Mouse (Mus musculus): Measurements from ENCODE around the gene Prox2. TPM values are rescaled to one million over a fixed set of nuclear protein-coding genes. Genes with fewer than 3 reads are reported as not detected.

The Prox2 gene
- polyA plus RNA-seq, 2 experiments = 2.5 to 3.2 TPM

DNA sequence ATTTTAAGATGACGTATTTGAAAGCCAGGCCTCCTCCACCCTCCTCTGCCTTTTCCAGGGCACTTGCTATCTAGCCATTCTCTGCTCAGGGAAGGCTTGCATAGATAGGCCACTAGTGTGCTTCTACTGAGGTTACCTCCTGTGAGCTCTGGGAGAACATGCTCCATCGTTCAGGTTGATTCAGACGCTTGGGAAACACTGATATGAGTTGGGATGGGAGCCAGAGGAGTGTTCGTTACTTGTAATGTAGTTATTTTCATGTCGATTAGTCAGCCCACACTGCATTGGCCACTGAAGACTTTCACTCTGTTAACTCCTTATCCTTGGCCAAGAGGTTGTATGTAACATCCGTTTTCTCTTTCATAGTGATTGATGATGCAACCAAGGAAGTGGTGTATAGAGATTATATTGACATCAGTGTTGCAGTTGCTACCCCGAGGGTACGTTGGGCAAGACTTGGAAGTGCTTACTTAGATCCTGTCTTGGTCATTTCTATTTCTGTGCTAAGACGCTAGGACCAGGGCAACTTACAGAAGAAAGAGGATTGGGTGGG is 18.9 kb upstream of the Prox2 start:
- DNase-seq (ENCODE audit: low spot score) (no peak), ATAC-seq (ENCODE audit: low FRiP score, low read depth) (no peak)
- Histone ChIP-seq H3K27me3 (ENCODE audit: control insufficient read depth, insufficient read depth, low read length) (no peaks in the 10 kb centered on the region), H3K4me2 (replicated peaks; ENCODE audit: low read depth, low read length, severe bottlenecking) (no peak overlapping the region), H3K27ac (replicated peaks; ENCODE audit: low read depth, low read length) (no peak overlapping the region), H3K4me3 (replicated peaks; ENCODE audit: low read length) (no peak overlapping the region), H3K36me3 (ENCODE audit: control insufficient read depth, insufficient read depth, low read length) (peaks cover 90% of the 10 kb centered on the region), H3K4me1 (ENCODE audit: control insufficient read depth, insufficient read depth, low read length) (no peaks in the 10 kb centered on the region), H3K9ac (ENCODE audit: low read depth, low read length, severe bottlenecking) (no peak overlapping the region), H3K9me3 (ENCODE audit: control insufficient read depth, low read length) (no peaks in the 10 kb centered on the region)
- no peak for TF ChIP-seq POLR2A (IDR thresholded peaks at IDR 0.05; ENCODE audit: borderline replicate concordance, extremely low read depth, insufficient read depth, insufficient read length)
- WGBS = 94% methylated on average over 9 of the region's 9 CpGs

DNA sequence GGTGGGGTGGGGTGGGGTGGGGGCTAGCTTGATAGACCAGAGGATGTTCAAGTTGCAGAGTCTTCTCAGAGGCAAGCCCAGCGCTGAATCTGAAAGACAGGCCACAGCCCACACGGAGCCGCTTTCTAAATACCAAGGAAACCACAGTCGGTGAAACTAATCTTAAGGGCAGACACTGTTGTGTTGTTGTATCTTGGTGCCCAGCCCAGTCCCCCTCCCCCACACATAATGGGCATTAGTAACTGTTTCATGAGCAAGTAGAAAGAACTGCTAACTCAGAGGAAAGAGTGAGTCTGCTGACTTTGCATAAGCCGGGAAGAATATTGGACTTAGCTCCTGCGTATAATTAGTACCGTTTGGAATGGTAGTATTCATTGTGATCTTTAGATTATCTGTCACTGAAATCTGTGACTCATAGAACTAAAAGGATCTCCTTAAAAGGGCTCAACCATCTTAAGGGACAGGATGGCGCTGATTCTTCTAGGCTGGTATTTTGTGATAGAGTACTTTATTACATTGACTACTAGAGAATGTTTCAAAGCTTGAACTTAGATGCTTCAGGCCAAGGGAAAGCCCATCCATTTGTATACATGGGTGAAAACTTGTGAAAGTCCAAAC is 16.5 kb upstream of the Prox2 start:
- Histone ChIP-seq H3K27ac (replicated peaks; ENCODE audit: low read depth, low read length) (no peak overlapping the region), H3K36me3 (ENCODE audit: control insufficient read depth, insufficient read depth, low read length) (peaks cover 91% of the 10 kb centered on the region), H3K4me1 (ENCODE audit: control insufficient read depth, insufficient read depth, low read length) (no peaks in the 10 kb centered on the region), H3K9ac (ENCODE audit: low read depth, low read length, severe bottlenecking) (no peak overlapping the region), H3K4me2 (replicated peaks; ENCODE audit: low read depth, low read length, severe bottlenecking) (no peak overlapping the region), H3K9me3 (ENCODE audit: control insufficient read depth, low read length) (no peaks in the 10 kb centered on the region), H3K27me3 (ENCODE audit: control insufficient read depth, insufficient read depth, low read length) (no peaks in the 10 kb centered on the region), H3K4me3 (replicated peaks; ENCODE audit: low read length) (no peak overlapping the region)
- 90% methylated on average over 8 of the region's 8 CpGs for WGBS
- no peak for ATAC-seq (ENCODE audit: low FRiP score, low read depth)
- no peak for TF ChIP-seq POLR2A (IDR thresholded peaks at IDR 0.05; ENCODE audit: borderline replicate concordance, extremely low read depth, insufficient read depth, insufficient read length)
- DNase-seq (ENCODE audit: low spot score) = no peak

GRCm38 (mm10) chr12:85124751-85125150 is 14.2 kb upstream of the Prox2 start:
- Histone ChIP-seq H3K9me3 (ENCODE audit: control insufficient read depth, low read length) (no peaks in the 10 kb centered on the region), H3K36me3 (ENCODE audit: control insufficient read depth, insufficient read depth, low read length) (peaks cover 84% of the 10 kb centered on the region), H3K4me1 (ENCODE audit: control insufficient read depth, insufficient read depth, low read length) (no peaks in the 10 kb centered on the region), H3K27ac (replicated peaks; ENCODE audit: low read depth, low read length) (no peak overlapping the region), H3K4me3 (replicated peaks; ENCODE audit: low read length) (no peak overlapping the region), H3K9ac (ENCODE audit: low read depth, low read length, severe bottlenecking) (no peak overlapping the region), H3K27me3 (ENCODE audit: control insufficient read depth, insufficient read depth, low read length) (no peaks in the 10 kb centered on the region), H3K4me2 (replicated peaks; ENCODE audit: low read depth, low read length, severe bottlenecking) (no peak overlapping the region)
- TF ChIP-seq POLR2A (IDR thresholded peaks at IDR 0.05; ENCODE audit: borderline replicate concordance, extremely low read depth, insufficient read depth, insufficient read length) = no peak
- DNase-seq (ENCODE audit: low spot score) (no peak), ATAC-seq (ENCODE audit: low FRiP score, low read depth) (no peak)
- 93% methylated on average over 5 of the region's 5 CpGs for WGBS

DNA sequence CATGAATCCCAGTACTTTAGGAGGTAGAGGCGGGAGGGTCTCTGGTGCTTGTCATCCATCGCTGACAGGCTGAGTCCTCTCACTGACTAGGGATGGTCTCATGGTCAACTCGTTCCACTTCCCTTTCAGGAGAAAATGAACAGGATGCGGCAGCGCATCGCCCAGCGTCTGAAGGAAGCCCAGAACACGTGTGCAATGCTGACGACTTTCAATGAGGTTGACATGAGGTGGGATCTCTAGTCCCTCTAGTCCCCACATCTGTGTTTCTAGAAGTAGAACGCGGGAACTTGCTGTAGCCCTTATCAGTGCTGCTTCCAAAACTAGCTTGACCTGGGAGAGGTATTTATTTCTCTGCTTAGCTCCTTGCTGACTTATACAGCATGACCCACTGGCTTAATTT is 13.1 kb upstream of the Prox2 start:
- no peak for ATAC-seq (ENCODE audit: low FRiP score, low read depth)
- Histone ChIP-seq H3K9me3 (ENCODE audit: control insufficient read depth, low read length) (no peaks in the 10 kb centered on the region), H3K4me3 (replicated peaks; ENCODE audit: low read length) (no peak overlapping the region), H3K9ac (ENCODE audit: low read depth, low read length, severe bottlenecking) (no peak overlapping the region), H3K4me1 (ENCODE audit: control insufficient read depth, insufficient read depth, low read length) (no peaks in the 10 kb centered on the region), H3K27me3 (ENCODE audit: control insufficient read depth, insufficient read depth, low read length) (no peaks in the 10 kb centered on the region), H3K27ac (replicated peaks; ENCODE audit: low read depth, low read length) (no peak overlapping the region), H3K36me3 (ENCODE audit: control insufficient read depth, insufficient read depth, low read length) (peaks cover 87% of the 10 kb centered on the region), H3K4me2 (replicated peaks; ENCODE audit: low read depth, low read length, severe bottlenecking) (no peak overlapping the region)
- no peak for DNase-seq (ENCODE audit: low spot score)
- WGBS = 94% methylated on average over 11 of the region's 11 CpGs
- TF ChIP-seq POLR2A (IDR thresholded peaks at IDR 0.05; ENCODE audit: borderline replicate concordance, extremely low read depth, insufficient read depth, insufficient read length) = no peak

DNA sequence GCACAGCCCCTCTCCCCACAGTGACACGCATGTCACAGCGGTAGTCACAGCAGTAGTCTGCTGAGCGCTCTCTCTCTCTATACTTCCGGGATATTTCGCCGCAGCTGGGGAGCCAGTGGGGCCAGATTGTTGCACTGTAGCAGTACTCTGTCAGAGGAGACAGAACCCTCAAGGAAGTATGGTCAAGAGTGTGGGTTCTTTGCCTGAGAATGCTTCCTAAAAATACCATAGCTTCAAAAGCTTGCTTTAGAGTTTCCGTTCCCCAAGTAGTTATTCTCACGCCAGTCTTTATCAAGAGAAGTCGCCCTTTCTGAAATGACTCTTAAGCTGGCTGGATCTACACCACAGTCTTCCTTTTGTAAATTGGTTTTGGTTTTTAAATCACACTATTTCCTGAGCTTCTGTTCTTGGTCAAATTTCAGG is 12.6 kb upstream of the Prox2 start:
- no peak for TF ChIP-seq POLR2A (IDR thresholded peaks at IDR 0.05; ENCODE audit: borderline replicate concordance, extremely low read depth, insufficient read depth, insufficient read length)
- Histone ChIP-seq H3K4me3 (replicated peaks; ENCODE audit: low read length) (no peak overlapping the region), H3K36me3 (ENCODE audit: control insufficient read depth, insufficient read depth, low read length) (peaks cover 87% of the 10 kb centered on the region), H3K27ac (replicated peaks; ENCODE audit: low read depth, low read length) (no peak overlapping the region), H3K9ac (ENCODE audit: low read depth, low read length, severe bottlenecking) (no peak overlapping the region), H3K4me2 (replicated peaks; ENCODE audit: low read depth, low read length, severe bottlenecking) (no peak overlapping the region), H3K4me1 (ENCODE audit: control insufficient read depth, insufficient read depth, low read length) (no peaks in the 10 kb centered on the region), H3K9me3 (ENCODE audit: control insufficient read depth, low read length) (no peaks in the 10 kb centered on the region), H3K27me3 (ENCODE audit: control insufficient read depth, insufficient read depth, low read length) (no peaks in the 10 kb centered on the region)
- no peak for DNase-seq (ENCODE audit: low spot score)
- no peak for ATAC-seq (ENCODE audit: low FRiP score, low read depth)
- WGBS = 97% methylated on average over 9 of the region's 9 CpGs

All from limb, embryonic 14.5 days (tissue).